Mouse (Mus musculus) kidney, postnatal 14 days (tissue): ENCODE measurements around the gene Col26a1.
A peak's percentile ranks its signal among the peaks of the same experiment; 100 is the strongest.
"Not testable (repeated sequence)": the region's sequence is repeated elsewhere in the genome, so short reads cannot be mapped to it uniquely, and the experiment has no call there.

ENCODE experiments used
- DNase-seq: peaks from one replicate; pipeline ENCODE4 v3.0.0; 2022; ENCODE audit warnings: mixed read lengths

The Col26a1 gene

GRCm38 (mm10) chr5:136806379-136807056 is 76.5 kb downstream of the Col26a1 start:
- no peak for DNase-seq

- DNase-seq: no peak
Measured at GRCm38 (mm10) chr5:136805019-136805418, 78.0 kb downstream of the Col26a1 start.

DNA sequence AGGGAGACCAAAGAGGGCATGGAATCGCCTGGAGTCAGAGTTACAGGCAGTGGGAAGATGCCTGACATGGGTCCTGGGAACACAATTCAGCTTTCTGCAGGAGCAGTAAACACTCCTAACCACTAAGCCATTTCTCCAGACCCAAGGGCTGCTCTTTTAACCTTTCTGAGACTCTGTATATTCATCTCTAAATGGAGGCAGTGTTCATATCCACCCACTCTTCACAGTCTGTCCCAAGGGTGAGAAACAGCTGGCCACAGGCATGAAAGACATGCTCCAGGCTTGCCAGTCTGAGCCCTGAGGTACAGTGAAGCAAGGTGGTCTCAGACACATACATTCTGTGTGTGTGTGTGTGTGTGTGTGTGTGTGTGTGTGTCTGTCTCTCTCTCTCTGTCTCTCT is 78.8 kb downstream of the Col26a1 start:
- DNase-seq: no peak

GRCm38 (mm10) chr5:136802732-136803131 is 80.3 kb downstream of the Col26a1 start:
- DNase-seq: peak; percentile 27

- peak; percentile 10 for DNase-seq
Measured at GRCm38 (mm10) chr5:136796917-136797316, 86.1 kb downstream of the Col26a1 start.

- DNase-seq: no peak
Measured at GRCm38 (mm10) chr5:136793807-136794206, 89.2 kb downstream of the Col26a1 start.

DNA sequence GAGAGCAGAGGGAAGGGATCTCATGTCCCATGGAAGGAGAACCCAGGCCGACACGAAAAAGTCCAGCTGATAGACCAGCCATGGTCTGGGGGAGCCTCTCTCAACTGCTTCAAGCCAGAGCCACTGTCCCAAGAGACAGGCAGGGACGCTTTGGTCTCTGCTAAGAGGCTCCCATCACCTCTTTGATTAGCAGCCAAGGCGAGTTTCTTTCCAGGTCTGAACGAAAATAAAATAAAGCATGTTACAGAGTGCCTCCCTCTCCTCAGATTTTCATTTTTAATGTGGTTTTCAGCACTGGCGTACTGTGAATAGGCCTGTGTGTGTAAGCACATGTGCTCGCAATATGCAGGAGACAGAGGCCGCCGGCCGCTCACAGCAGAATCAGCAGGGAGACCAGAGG is 90.5 kb downstream of the Col26a1 start:
- DNase-seq: no peak

GRCm38 (mm10) chr5:136791204-136791603 is 91.8 kb downstream of the Col26a1 start:
- no peak for DNase-seq

DNA sequence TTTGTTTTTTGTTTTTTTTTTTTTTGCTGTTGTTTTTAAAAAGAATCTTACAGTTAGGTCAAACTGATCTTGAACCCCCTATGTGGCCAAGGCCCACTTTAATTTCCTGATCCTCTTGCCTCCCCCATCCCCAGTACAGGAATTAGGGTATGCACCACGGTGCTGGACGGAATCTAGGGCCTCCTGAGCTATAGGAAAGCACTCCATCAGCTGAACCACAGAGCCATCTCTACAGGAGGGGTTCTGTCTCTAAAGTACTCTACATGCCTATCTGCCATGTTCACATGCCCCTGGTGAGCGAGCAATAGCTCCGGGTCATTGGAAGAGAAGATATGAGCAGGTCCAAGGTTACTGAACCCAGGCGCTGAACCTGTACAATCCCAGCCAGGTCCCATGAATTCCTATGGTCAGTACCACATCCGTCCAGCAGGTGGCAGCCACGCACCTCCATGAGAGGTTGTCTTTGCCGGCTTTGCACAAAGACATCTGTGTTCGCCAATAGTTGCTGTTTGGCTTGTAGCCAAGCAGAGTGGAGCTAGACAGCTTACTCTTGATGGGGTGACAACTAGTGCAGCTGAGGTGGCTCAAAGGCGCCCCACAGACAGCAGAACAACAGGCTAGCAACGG is 92.3 kb downstream of the Col26a1 start:
- peak; percentile 91 for DNase-seq

DNA sequence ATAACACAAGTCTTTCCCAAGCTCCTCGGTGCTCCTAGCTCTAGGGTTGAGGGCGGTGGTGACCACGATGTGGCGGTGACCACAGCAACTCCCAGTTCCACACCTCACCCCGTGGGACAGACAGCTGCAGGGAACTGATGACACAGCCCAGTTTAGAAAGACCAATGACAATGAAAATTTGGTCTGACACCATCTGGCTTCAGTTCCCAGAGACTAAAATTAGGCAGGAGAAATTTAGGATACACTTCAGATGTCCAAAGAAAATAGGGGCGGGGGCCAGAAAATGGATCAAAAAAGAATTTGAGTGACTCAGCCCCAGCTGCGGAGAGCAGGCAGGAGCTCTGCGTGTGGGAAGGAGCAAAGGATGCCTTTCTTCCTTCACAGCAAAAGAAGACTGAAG is 98.5 kb downstream of the Col26a1 start:
- no peak for DNase-seq

DNA sequence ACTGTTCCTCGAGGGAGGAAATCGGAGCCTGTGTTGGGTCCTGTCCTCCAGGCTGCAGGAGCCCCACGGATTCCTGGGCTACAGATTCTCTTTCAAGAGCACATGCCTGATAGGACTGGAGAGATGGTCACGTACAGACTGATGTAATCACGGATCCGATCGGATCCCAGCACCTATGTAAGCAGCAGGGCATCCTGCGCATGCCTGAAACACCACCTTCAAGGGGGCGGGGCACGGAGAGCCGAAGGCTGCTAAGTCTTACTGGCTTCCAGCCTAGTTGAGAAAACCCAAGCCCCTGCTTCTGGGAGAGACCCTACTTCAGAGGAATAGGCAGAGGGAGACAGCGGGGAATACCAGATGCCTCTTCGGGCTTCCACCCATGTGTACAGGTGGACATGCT is 100.4 kb downstream of the Col26a1 start:
- DNase-seq: no peak

- DNase-seq: peak; percentile 33
Measured at GRCm38 (mm10) chr5:136780465-136780864, 102.5 kb downstream of the Col26a1 start.

- no peak for DNase-seq
Measured at GRCm38 (mm10) chr5:136779946-136780345, 103.1 kb downstream of the Col26a1 start.

- no peak for DNase-seq
Measured at GRCm38 (mm10) chr5:136775548-136775947, 107.5 kb downstream of the Col26a1 start.

GRCm38 (mm10) chr5:136773044-136774039 is 109.7 kb downstream of the Col26a1 start:
- no peak for DNase-seq

DNA sequence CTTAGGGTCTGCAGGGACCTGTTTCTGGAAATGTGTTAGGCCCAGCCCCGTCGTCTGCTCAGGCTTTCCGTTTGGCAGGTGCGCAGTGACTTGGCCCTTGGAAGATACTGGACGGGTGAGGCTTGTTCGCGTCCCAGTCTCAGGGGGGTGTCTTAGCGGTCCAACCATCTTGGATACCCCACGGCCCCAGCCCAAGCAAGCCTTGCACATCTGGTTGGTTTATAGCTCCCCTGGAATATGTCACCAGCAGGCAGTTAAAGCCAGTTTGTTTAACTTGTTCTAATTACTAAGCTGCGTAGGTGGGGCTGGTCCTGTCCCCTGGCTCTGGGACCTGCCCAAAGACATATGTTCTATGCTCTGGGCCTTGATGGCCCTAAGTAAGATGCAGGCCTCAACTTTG is 111.9 kb downstream of the Col26a1 start:
- no peak for DNase-seq

- DNase-seq: no peak
Measured at GRCm38 (mm10) chr5:136767304-136767703, 115.7 kb downstream of the Col26a1 start.

- DNase-seq: peak; percentile 26
Measured at GRCm38 (mm10) chr5:136764157-136764669, 118.8 kb downstream of the Col26a1 start.

- no peak for DNase-seq
Measured at GRCm38 (mm10) chr5:136760345-136760744, 122.7 kb downstream of the Col26a1 start.

GRCm38 (mm10) chr5:136759781-136760180 is 123.2 kb downstream of the Col26a1 start:
- DNase-seq: no peak

DNA sequence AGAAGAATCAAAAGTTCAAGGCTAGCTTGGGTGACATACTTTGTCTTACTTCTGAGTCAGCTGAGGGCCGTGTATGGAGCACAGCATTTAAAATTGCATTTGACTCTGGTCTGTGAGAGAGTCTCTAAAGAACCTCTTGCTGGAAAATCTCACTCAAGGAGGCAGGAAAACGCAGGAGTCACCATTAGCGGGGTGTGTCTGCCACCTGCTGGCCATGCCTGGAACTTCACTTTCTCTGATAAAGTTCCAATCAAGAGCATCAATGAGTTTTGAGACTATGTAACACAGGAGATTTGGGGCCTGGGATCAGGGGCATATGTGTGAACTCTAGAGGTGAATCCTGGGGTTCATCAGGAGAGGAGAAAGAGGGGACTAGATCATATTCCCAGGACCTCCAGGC is 127.3 kb downstream of the Col26a1 start:
- peak; percentile 60 for DNase-seq

GRCm38 (mm10) chr5:136754053-136754591 is 128.9 kb downstream of the Col26a1 start:
- DNase-seq: no peak

- DNase-seq: not testable (repeated sequence)
Measured at GRCm38 (mm10) chr5:136753176-136753575, 129.8 kb downstream of the Col26a1 start.
